Mouse (Mus musculus) c-Kit-negative CD71-positive TER-119-positive erythroid progenitor cells, embryonic 14.5 days (primary cell): ENCODE results near the gene Prss21.
"Not testable (repeated sequence)": the region's sequence is repeated elsewhere in the genome, so short reads cannot be mapped to it uniquely, and the experiment has no call there.

Source experiments
- DNase-seq: peaks from one replicate; pipeline ENCODE4 v3.0.0-alpha.2; 2013; ENCODE audit warnings: low read depth, low spot score

Prss21 gene

DNA sequence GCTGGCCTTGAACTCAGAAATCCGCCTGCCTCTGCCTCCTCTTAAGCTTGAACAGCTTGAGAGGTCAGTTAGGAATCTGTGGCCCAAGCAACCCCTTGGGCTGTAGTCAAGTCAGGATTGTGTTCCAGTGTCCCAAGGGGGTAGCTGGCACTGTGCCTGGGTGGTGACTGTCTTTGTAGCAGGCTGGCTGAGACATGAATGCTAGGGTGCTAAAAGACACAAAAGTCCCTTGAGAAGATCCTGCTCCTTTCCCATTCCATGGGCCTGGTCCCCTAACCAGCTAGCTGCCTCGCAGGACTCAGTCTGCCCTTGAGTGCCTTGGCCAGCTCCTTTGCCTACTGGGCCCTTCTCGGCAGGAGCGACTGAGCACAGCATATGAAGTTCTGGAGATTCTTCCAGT, 4.9 kb upstream of the Prss21 start:
- no peak for DNase-seq

DNA sequence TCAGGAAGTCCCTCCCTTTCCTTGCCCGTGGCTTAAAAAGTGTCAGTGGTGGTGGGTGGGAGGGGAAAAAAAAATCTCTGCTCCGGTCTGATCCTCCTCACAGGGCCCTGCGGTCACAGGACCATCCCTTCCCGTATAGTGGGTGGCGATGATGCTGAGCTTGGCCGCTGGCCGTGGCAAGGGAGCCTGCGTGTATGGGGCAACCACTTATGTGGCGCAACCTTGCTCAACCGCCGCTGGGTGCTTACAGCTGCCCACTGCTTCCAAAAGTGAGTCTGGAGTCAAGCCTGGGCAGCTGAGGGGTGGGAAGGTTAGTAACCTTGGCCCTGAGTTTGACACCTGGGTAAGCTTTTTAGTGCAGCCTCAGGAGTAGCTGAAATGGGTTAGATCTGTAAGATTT, 657 bp downstream of the Prss21 start:
- no peak for DNase-seq

DNA sequence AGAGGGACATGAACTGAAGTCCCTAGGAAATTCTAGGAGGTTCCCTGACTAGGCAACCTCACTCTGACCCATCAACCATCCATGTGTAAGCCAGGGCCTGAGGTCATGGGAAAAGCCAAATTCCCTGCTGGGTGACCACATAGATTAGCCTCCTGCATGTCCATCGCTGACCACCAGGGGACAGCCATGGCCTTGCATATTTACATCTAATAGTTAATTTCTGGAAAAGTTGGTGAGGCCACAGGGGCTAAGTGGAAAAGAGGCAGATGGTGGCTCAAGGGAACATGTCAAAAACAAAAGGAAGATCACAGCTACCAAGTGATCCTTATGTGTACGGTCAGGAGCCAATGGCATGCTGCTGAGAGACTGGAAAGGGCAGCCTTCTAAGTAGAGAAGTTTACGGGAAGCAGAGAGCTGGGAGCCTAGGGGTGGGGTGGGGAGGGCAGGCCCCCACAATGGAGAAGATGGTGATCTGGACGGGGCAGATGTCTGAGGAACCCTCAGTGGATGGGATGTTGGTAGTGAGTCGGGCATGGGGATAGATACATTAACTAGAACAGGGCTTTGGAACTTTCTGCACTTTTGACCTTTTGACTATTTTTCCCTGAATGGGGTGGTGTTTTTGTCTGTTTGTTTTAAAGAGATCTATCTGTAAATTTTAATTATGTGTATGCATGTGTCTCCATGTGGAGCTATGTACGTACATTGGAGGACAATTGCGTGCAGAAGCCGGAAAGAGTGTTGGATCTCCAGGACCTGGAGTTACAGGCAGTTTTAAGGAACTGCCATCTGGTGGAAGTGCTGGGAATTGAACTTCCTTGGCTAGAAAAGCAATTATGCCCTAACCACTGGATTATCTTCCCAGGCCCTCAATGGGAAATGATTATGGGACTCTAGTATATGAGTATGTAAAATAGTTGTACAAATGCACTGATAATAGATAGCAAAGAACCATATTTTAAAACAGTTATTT, 6.3 kb downstream of the Prss21 start:
- no peak for DNase-seq

DNA sequence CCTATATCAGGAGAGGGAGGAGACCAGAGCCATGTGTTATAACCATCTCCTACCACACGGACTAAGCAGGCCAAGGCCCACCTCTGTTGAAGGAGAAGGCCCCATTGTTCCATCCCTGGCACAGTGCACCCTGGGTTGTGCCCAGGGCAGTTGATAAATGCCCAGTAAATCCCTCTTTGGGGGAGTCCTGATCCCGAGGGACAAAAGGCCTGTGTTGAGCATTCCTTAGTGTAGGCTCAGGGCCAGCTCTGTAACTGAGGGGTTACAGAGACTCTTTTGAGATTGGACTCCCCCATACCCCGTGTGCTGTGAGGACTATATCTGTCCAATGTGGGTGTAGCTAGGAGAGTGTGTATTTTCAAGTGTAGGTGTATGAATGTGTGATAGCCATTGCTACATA, 8.9 kb downstream of the Prss21 start:
- DNase-seq: no peak

DNA sequence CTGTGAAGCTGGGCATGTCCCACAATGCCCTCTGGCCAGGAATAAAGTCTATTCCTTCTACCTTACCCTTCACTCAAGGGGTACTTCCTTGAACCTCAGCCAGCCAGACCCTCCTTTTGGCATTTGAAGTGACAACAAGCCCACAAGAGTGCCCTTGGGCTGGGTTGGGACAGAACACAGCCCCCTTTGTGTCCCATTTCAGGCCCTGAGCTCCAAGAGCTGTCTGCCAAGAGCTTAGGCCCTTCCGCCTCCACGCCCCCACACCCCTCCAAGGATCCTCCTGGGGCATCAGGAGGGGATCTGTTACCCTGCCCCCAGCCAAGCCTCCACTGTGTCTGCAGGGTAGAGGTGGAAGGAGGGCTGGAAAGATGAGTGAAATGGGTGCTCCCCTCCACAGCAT, 9.3 kb downstream of the Prss21 start:
- no peak for DNase-seq

DNA sequence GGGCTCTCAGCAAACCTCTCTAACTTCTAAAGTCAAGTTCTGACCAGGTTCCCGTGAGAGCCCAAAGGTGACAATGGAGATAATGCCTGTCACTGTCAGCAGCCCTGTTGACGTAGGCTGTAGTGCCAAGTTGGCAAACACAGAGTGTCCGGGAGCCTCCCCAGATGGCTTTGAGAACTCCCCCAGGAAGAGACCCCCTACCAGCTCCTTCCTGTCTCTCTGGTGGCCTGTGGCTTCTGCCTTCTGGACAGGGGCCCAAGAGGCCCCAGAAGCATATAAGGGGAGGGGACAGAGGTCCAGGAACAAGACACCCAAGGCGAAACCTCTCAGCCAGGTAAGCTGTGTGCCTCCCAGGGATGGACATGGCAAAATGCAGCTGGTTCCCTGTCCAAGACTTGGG, 12.7 kb downstream of the Prss21 start, which contains the start of the genes Dcpp1 and Dcpp2:
TSS of gene Dcpp1 (plus strand) at position 301 of the 400 bp plus-strand sequence.
TSS of gene Dcpp2 (plus strand) at position 305 of the 400 bp plus-strand sequence.
- DNase-seq: not testable (repeated sequence)

DNA sequence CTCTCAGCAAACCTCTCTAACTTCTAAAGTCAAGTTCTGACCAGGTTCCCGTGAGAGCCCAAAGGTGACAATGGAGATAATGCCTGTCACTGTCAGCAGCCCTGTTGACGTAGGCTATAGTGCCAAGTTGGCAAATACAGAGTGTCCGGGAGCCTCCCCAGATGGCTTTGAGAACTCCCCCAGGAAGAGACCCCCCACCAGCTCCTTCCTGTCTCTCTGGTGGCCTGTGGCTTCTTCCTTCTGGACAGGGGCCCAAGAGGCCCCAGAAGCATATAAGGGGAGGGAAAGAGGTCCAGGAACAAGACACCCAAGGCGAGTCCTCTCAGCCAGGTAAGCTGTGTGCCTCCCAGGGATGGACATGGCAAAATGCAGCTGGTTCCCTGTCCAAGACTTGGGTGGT, 49.3 kb downstream of the Prss21 start, which contains the start of gene Dcpp3:
TSS of gene Dcpp3 (plus strand) at position 301 of the 400 bp plus-strand sequence.
- not testable (repeated sequence) for DNase-seq
